ENCODE assay signal across 8 mouse cellular contexts in the genomic region with DNA sequence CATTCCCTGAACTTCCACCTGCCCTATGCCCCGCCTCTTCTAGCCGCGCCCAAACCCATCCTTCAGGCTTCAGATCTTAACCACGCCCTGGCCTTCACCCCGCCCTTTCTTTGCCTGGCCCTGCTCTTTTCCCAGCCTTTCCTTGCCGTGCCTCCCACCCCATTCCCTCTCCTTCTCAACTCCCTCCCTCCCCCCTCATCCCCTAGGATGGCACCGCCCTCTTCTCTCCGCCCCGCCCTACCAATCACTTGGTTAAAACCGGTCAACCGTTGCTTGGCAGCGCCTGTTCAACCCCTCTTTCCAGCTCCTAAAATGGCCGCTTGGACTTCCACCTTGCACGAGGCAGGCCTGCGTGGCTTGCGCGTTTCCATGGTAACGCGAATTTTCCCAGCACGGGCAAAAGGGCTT. TPM values are rescaled to one million over a fixed set of nuclear protein-coding genes. Genes with fewer than 3 reads are reported as not detected.
A peak's percentile ranks its signal among the peaks of the same experiment; 100 is the strongest.
DNase-seq lines count a peak whose midpoint lies in the region; ATAC-seq and TF ChIP-seq lines count a peak whose summit lies in the region.

A gene (minus strand): TSS at position 361 of the 408 bp plus-strand sequence.

- H3K9me3 ChIP-seq in ES-E14 (ENCODE audit: control insufficient read depth, insufficient read depth, low read depth, low read length), result no peaks in the 10 kb centered on the region
- peaks cover 9% of the 10 kb centered on the region; the same call in 1 of the 2 replicates for H3K9me3 ChIP-seq in hindbrain, embryonic 10.5 days
- H3K9me3 ChIP-seq in lung, embryonic 16.5 days (ENCODE audit: control insufficient read depth, low read length), result 0 out of 2 replicates have a peak, but pooled peaks cover 3% of the 10 kb centered on the region
- H3K9me3 ChIP-seq in stomach, postnatal 0 days (ENCODE audit: control insufficient read depth, low read length), result 0 out of 2 replicates have a peak, but pooled peaks cover 2% of the 10 kb centered on the region

- no peak within 1 kb of the TSS for H3K9ac ChIP-seq in ES-E14 (ENCODE audit: insufficient read depth, low read depth, low read length, poor library complexity, severe bottlenecking)
- no peak within 1 kb of the TSS for H3K9ac ChIP-seq in lung, embryonic 16.5 days (ENCODE audit: low read length)
- no peak within 1 kb of the TSS for H3K9ac ChIP-seq in stomach, postnatal 0 days (ENCODE audit: low read length)

- no peak within 1 kb of the TSS for H3K27ac ChIP-seq in ES-E14 (ENCODE audit: insufficient read depth, low read depth, low read length, poor library complexity, severe bottlenecking)
- peak within 1 kb of the TSS; percentile 64; the same call in 1 of the 2 replicates for H3K27ac ChIP-seq in hindbrain, embryonic 10.5 days
- peak within 1 kb of the TSS; percentile 52 for H3K27ac ChIP-seq in lung, embryonic 16.5 days (ENCODE audit: low read length)
- no peak within 1 kb of the TSS for H3K27ac ChIP-seq in stomach, postnatal 0 days (replicated peaks)

- peak within 1 kb of the TSS; percentile 26 to 60; a peak in 3 of 4 replicates for H3K4me3 ChIP-seq in ES-E14 (ENCODE audit: insufficient read depth in 1 of 2, low read depth in 1 of 2, low read length in 2 of 2, poor library complexity in 1 of 2, severe bottlenecking in 1 of 2)
- peak within 1 kb of the TSS; percentile 48 for H3K4me3 ChIP-seq in hindbrain, embryonic 10.5 days
- H3K4me3 ChIP-seq in lung, embryonic 16.5 days (ENCODE audit: low read length), result no peak within 1 kb of the TSS; the same call in 1 of the 2 replicates
- no peak within 1 kb of the TSS for H3K4me3 ChIP-seq in stomach, postnatal 0 days (ENCODE audit: low read depth, low read length)

- peaks cover 0 to 1% of the 10 kb centered on the region in 2 experiments; a peak in 1 of 4 replicates for H3K4me1 ChIP-seq in ES-E14 (ENCODE audit: control insufficient read depth in 2 of 2, insufficient read depth in 2 of 2, low read length in 2 of 2, poor library complexity in 1 of 2)
- peaks cover 28% of the 10 kb centered on the region for H3K4me1 ChIP-seq in hindbrain, embryonic 10.5 days (replicated peaks)
- peaks cover 3% of the 10 kb centered on the region for H3K4me1 ChIP-seq in lung, embryonic 16.5 days (replicated peaks; ENCODE audit: control insufficient read depth, insufficient read depth, low read length)
- H3K4me1 ChIP-seq in stomach, postnatal 0 days (replicated peaks; ENCODE audit: control insufficient read depth, insufficient read depth), result no peaks in the 10 kb centered on the region

- peak; percentile 63 for ATAC-seq in lung, embryonic 16.5 days (ENCODE audit: low read depth)
- ATAC-seq in stomach, postnatal 0 days (ENCODE audit: low FRiP score, low TSS enrichment), result no peak

- TF ChIP-seq CTCF in stomach, postnatal 0 days (IDR thresholded peaks at IDR 0.05; ENCODE audit: low read depth), result no peak

- peak within 1 kb of the TSS; percentile 27 for H3K4me2 ChIP-seq in lung, embryonic 16.5 days (ENCODE audit: low read depth, low read length)
- H3K4me2 ChIP-seq in stomach, postnatal 0 days (replicated peaks; ENCODE audit: low read depth), result no peak within 1 kb of the TSS

- no peaks in the 10 kb centered on the region for H3K36me3 ChIP-seq in ES-E14 (ENCODE audit: control insufficient read depth, insufficient read depth, low read length, poor library complexity, severe bottlenecking)
- H3K36me3 ChIP-seq in hindbrain, embryonic 10.5 days, result no peaks in the 10 kb centered on the region
- no peaks in the 10 kb centered on the region for H3K36me3 ChIP-seq in lung, embryonic 16.5 days (ENCODE audit: control insufficient read depth, insufficient read depth, low read length)
- H3K36me3 ChIP-seq in stomach, postnatal 0 days (ENCODE audit: control insufficient read depth, insufficient read depth, low read length), result no peaks in the 10 kb centered on the region

- 1% methylated on average over 20 of the region's 20 CpGs for WGBS in hindbrain, embryonic 10.5 days
- 6% methylated on average over 20 of the region's 20 CpGs for WGBS in lung, embryonic 16.5 days
- WGBS in stomach, postnatal 0 days, result 6% methylated on average over 20 of the region's 20 CpGs

- peaks cover 23% of the 10 kb centered on the region for H3K27me3 ChIP-seq in hindbrain, embryonic 10.5 days (ENCODE audit: insufficient read depth, poor library complexity, severe bottlenecking)
- H3K27me3 ChIP-seq in lung, embryonic 16.5 days (ENCODE audit: control insufficient read depth, insufficient read depth, low read depth, low read length), result no peaks in the 10 kb centered on the region
- H3K27me3 ChIP-seq in stomach, postnatal 0 days (ENCODE audit: control insufficient read depth, insufficient read depth, low read length), result no peaks in the 10 kb centered on the region

- no peak for TF ChIP-seq EP300 in stomach, postnatal 0 days (optimal IDR thresholded peaks at IDR 0.05)

- DNase-seq in ES-E14 (ENCODE audit: low read depth, low spot score), result peak; percentile 97
- DNase-seq in brain, adult 2 months (ENCODE audit: low read depth, low spot score), result peak; percentile 65
- peak; percentile 83 for DNase-seq in hindbrain, embryonic 10.5 days (ENCODE audit: low spot score)
- DNase-seq in stomach, postnatal 0 days (ENCODE audit: low spot score), result peak; percentile 31
- DNase-seq in thymus, postnatal 4 days, result no peak
- DNase-seq in ovary, adult 18-20 months (ENCODE audit: low spot score), result no peak
- DNase-seq in ovary, postnatal 14 days (ENCODE audit: low spot score), result no peak

- in situ Hi-C loops in ES-E14 (cut with MboI; ENCODE audit: low sequenced_read_pairs in 2 of 2, unreplicated experiment in 2 of 2), result no loop called here

TF ChIP-seq in ES-E14, 5 proteins besides CTCF, POLR2A, EP300 and RAD21:
- no peak for TF ChIP-seq MAFK (IDR thresholded peaks at IDR 0.05; ENCODE audit: insufficient read depth, low read depth, low read length)
- TF ChIP-seq CHD2 (IDR thresholded peaks at IDR 0.05; ENCODE audit: low read depth, low read length), result no peak
- no peak for TF ChIP-seq ZC3H11A (IDR thresholded peaks at IDR 0.05; ENCODE audit: borderline replicate concordance, low read depth, low read length)
- TF ChIP-seq ZNF384 (IDR thresholded peaks at IDR 0.05; ENCODE audit: low read depth, low read length), result no peak
- peak; percentile 81 for TF ChIP-seq HCFC1 (IDR thresholded peaks at IDR 0.05; ENCODE audit: borderline replicate concordance, insufficient read depth, low read length)

RNA-seq across cellular contexts. Expression of the gene that starts here (rescaled TPM):
- total RNA-seq in ES-E14 (2012; rRNA removed), result 2.1 and 2.9 TPM in 2 replicates
- 0.51 and 0.97 TPM in 2 replicates for polyA plus RNA-seq in hindbrain, embryonic 10.5 days (2016; fragmentation: Nextera tagmentation; extraction: Ambion mirVana)
- polyA plus RNA-seq in lung, embryonic 16.5 days (2015; fragmentation: Nextera tagmentation; extraction: Ambion mirVana), result 1.1 and 1.7 TPM in 2 replicates
- polyA plus RNA-seq in stomach, postnatal 0 days (2015; fragmentation: Nextera tagmentation; extraction: Ambion mirVana), result 0.29 and 0.65 TPM in 2 replicates

Comparison
In these comparisons a context has a peak if more than half of its experiments do, and no peak if none do; other contexts are left out.
1. Peak in DNase-seq, H3K4me3 ChIP-seq and H3K27ac ChIP-seq in hindbrain, embryonic 10.5 days; RNA of the gene not detected or under 1 TPM.
2. Peak in DNase-seq in stomach, postnatal 0 days; RNA of the gene not detected or under 1 TPM.
3. DNase-seq: peak in ES-E14 (single experiment) and brain, adult 2 months (single experiment); none in thymus, postnatal 4 days (single experiment), ovary, adult 18-20 months (single experiment) and ovary, postnatal 14 days (single experiment).
4. H3K4me3 ChIP-seq: peak in ES-E14 (2 of 2); none in lung, embryonic 16.5 days (single experiment) and stomach, postnatal 0 days (single experiment).